Mouse (Mus musculus) bone marrow, adult 2 months (tissue): ENCODE data around the gene Gnl2.

ENCODE experiments used
- CTCF ChIP-seq: fragments of 200-500 bp; IDR thresholded peaks from 2 replicates; pipeline ENCODE4 v1.5.1; 2011; ENCODE audit warnings: low read length, control low read depth; ENCODE audit not compliant: control insufficient read depth, insufficient read depth
- POLR2A ChIP-seq: fragments of 200-500 bp; IDR thresholded peaks from 2 replicates; pipeline ENCODE4 v1.6.1; 2011; ENCODE audit warnings: low read depth, mild to moderate bottlenecking, control low read depth, low read length, borderline replicate concordance; ENCODE audit not compliant: control insufficient read depth

- TF ChIP-seq CTCF (no peak), POLR2A (no peak)
Measured at GRCm38 (mm10) chr4:125058033-125058432, 41.6 kb downstream of the Gnl2 start.
